Mouse (Mus musculus): ENCODE results near the gene Mcrip1.
"Not testable (repeated sequence)": the region's sequence is repeated elsewhere in the genome, so short reads cannot be mapped to it uniquely, and the experiment has no call there.

Mcrip1 gene

GRCm38 (mm10) chr11:120514262-120514661, 35.3 kb downstream of the Mcrip1 start:
- DNase-seq (ENCODE audit: low spot score in 2 of 2): not testable (repeated sequence)

GRCm38 (mm10) chr11:120512790-120513453, 36.6 kb downstream of the Mcrip1 start:
- DNase-seq (ENCODE audit: low spot score in 2 of 2): no peak

- peak in 1 of 2 experiments; percentile 65 for DNase-seq (ENCODE audit: low spot score in 2 of 2)
These were observed 39.0 kb downstream of the Mcrip1 start for GRCm38 (mm10) chr11:120510375-120511030.

DNA sequence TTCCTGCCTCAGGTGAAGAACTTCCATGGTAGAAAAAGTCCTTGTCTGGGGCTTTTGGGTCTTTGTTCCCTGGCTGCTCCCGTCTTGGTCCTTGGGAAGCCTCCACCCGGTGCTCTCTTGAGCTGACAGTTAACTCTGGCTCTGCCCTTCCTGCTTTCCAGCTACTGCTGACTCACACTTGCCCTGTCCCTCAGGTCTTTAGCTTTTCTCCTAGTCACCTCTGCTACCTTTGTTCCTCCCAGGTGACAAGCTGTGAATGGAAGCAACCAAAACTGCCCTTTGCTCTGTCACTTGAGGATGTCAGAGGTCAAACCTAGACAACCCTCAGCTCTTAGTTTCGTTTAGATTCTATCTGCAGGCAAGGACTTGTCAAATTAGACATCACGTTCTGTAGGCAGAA, 39.6 kb downstream of the Mcrip1 start:
- DNase-seq (ENCODE audit: low spot score in 2 of 2): no peak

DNA sequence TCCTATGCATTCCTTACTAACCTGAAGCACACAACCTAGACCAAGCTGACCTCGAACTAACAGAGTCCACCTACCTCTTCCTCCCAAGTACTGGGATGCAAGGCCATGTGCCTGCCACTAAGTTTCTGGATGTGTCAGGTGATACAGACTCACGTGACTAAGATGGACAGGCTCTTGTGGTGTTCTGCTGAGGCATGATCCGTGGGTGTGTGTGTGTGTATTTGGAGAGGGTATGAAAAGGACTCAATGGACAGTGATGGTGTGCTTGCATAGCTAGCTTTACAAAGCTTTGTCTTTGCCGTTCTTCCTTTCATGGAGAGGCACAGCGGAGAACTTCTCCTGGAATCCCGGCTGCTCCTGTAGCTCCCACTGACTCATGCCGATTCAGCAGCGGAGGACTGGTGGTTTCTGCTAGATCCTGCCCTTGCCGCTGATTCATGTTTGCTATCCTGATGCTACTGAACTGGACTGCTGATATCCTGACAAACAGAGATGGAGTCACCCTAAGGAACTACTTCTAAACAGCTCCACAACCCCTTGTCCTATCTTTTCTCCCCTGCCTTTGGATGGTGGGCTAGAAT, 41.1 kb downstream of the Mcrip1 start:
- no peak for DNase-seq (ENCODE audit: low spot score in 2 of 2)

DNA sequence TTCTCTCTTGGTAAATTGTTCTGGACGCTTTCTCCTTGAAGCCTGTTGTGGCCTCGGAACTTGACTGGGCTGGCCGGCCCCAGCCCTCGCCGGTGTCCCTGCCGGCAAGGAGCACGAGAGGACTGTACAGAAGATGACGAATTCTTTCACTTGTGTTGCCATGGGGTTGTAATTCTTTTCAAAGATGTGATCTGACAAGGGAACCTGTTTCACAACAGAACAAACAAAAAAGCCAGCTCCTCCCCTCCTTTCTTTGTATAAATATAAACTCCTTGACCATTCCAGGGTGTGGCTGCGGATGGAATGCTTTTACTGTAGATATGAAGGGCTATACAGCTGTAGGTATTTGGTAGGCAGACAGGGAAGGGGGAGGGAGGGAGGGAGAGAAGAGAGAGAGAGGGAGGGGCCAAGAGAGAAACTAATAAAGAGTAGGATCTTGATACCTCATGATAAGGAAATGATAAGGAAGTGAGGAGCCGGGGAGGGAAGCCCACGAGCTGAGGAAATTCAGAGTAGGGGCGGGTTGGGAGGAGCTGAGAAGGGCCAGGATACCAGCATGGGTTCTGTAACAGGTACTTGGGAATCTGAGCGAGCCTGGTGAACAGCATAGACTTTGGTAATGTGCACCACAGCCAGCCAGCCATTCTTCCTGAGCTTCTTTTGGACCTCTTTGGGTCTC, 41.8 kb downstream of the Mcrip1 start:
- DNase-seq (ENCODE audit: low spot score in 2 of 2): no peak

GRCm38 (mm10) chr11:120506899-120507298, 42.6 kb downstream of the Mcrip1 start:
- DNase-seq (ENCODE audit: low spot score in 2 of 2): no peak

GRCm38 (mm10) chr11:120505661-120506060, 43.9 kb downstream of the Mcrip1 start:
- DNase-seq (ENCODE audit: low spot score in 2 of 2): no peak

DNA sequence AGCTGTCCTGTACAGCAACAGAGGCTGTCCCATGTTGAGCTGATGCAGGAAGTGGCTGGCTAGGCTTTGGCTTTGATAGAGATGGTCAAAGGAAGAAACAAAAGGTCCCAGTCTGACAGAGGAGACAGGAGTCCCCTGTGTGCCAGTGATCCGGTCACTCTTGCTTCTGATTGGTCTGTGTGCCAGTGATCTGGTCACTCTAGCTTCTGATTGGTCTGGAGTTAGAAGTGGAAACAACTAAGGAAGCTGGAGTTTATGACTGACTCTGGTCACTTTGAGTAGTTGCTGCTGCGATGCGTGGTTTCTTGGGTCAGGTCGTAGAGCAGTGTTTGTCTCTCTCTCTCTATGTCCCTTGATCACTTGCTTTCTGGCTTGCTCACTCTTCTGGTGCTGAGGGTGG, 47.8 kb downstream of the Mcrip1 start:
- no peak for DNase-seq (ENCODE audit: low spot score in 2 of 2)

- no peak for DNase-seq (ENCODE audit: low spot score in 2 of 2)
These were observed 48.5 kb downstream of the Mcrip1 start for GRCm38 (mm10) chr11:120501018-120501417.

- no peak for DNase-seq (ENCODE audit: low spot score in 2 of 2)
These were observed 49.2 kb downstream of the Mcrip1 start for GRCm38 (mm10) chr11:120500357-120500756.

GRCm38 (mm10) chr11:120499894-120500293, 49.6 kb downstream of the Mcrip1 start:
- DNase-seq (ENCODE audit: low spot score in 2 of 2): no peak

DNA sequence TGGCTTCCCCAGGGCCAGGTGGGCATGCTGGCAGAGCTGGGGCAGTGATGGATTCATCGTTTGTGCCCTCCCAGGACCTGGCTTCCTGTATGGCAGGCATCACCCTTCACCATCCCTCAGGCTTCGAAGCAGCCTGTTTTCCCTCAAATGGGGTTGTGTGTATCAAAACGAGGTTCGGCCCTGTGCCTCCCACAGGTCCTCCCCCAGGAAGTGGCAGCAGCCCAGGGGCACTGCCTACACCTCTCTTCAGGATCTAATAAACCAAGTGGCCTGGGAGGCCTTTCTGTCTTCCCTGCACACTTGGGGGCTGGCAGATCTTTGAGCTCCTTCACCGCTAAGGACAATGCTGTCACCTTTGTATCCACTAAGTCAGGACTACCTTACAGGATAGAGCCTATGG, 50.6 kb downstream of the Mcrip1 start:
- no peak for DNase-seq (ENCODE audit: low spot score in 2 of 2)

- no peak for DNase-seq (ENCODE audit: low spot score in 2 of 2)
These were observed 51.3 kb downstream of the Mcrip1 start for GRCm38 (mm10) chr11:120498226-120498625.

GRCm38 (mm10) chr11:120497436-120497835, 52.1 kb downstream of the Mcrip1 start:
- DNase-seq (ENCODE audit: low spot score in 2 of 2): no peak

DNA sequence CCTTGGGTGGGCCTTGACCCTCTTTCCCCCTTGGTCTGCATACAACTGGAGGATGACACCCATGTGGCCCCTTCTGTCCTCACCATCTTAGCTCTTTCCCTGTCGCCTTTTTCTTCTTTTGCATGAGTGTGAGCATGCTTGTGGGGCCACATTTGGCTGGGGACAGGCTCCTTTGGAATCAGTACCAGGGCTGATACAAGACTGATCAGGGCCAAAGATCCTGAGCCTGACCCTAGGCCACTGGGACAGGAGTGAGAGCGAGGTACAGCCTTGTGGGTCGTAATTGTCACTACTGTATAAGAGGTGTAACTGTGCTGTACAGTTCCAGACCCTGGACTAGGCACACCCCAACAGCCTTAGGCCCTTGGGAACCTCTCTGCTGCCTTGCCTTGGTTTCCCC, 55.6 kb downstream of the Mcrip1 start:
- DNase-seq (ENCODE audit: low spot score in 2 of 2): no peak

- DNase-seq (ENCODE audit: low spot score in 2 of 2): no peak
These were observed 56.2 kb downstream of the Mcrip1 start for GRCm38 (mm10) chr11:120493351-120493750.

Measured in spleen, postnatal 4 days (tissue).